In genomic region chr5:28807950-28808349, GRCm38 (mm10) we compare ENCODE assay signal across 18 mouse cellular contexts.
DNase-seq lines count a peak whose midpoint lies in the region; ATAC-seq lines count a peak whose summit lies in the region.
"Had no signal": no experiment of that assay in that cellular context is flagged by ENCODE, and none has a peak within 500 bp of the region (broad histone marks: within the 10 kb centered on the region; RNA-seq: fewer than 3 reads in every experiment).

No protein-coding gene starts in this region.

- DNase-seq in forebrain, embryonic 10.5 days (ENCODE audit: extremely low spot score, low spot score), result no peak
- DNase-seq in kidney, postnatal 14 days, result peak; percentile 23
- peak; percentile 15 for DNase-seq in right cerebral cortex, postnatal 4 days
- no peak for DNase-seq in right cerebral cortex, adult 18-20 months
- DNase-seq in lung, postnatal 36 days, result peak; percentile 15
- no peak for DNase-seq in urinary bladder, postnatal 25 days (ENCODE audit: low spot score)
- DNase-seq: cerebellum, adult 9-11 months; heart, adult 11 months; layer of hippocampus, adult 9-11 months; retina, postnatal 1 day; thymus, adult 18-20 months had no signal

- no peaks in the 10 kb centered on the region for H3K4me1 ChIP-seq in forebrain, embryonic 13.5 days
- no peaks in the 10 kb centered on the region for H3K4me1 ChIP-seq in forebrain, embryonic 10.5 days
- no peaks in the 10 kb centered on the region for H3K4me1 ChIP-seq in kidney, embryonic 15.5 days
- H3K4me1 ChIP-seq: limb, embryonic 10.5 days; midbrain, embryonic 12.5 days; neural tube, embryonic 13.5 days had no signal

- no peak overlapping the region for H3K4me3 ChIP-seq in forebrain, embryonic 13.5 days
- no peak overlapping the region for H3K4me3 ChIP-seq in forebrain, embryonic 10.5 days
- no peak overlapping the region for H3K4me3 ChIP-seq in kidney, embryonic 15.5 days (replicated peaks)
- H3K4me3 ChIP-seq: limb, embryonic 10.5 days; midbrain, embryonic 12.5 days; neural tube, embryonic 13.5 days had no signal

- no peaks in the 10 kb centered on the region for H3K27me3 ChIP-seq in forebrain, embryonic 13.5 days
- no peaks in the 10 kb centered on the region for H3K27me3 ChIP-seq in forebrain, embryonic 10.5 days (ENCODE audit: poor library complexity, severe bottlenecking)
- no peaks in the 10 kb centered on the region for H3K27me3 ChIP-seq in kidney, embryonic 15.5 days
- H3K27me3 ChIP-seq: midbrain, embryonic 12.5 days; neural tube, embryonic 13.5 days had no signal

- no peak overlapping the region for H3K27ac ChIP-seq in forebrain, embryonic 13.5 days
- H3K27ac ChIP-seq in forebrain, embryonic 10.5 days, result no peak overlapping the region
- no peak overlapping the region for H3K27ac ChIP-seq in kidney, embryonic 15.5 days
- H3K27ac ChIP-seq: limb, embryonic 10.5 days; liver, embryonic 14.5 days; midbrain, embryonic 12.5 days; neural tube, embryonic 13.5 days had no signal

- H3K9me3 ChIP-seq in forebrain, embryonic 13.5 days (replicated peaks), result no peaks in the 10 kb centered on the region
- H3K9me3 ChIP-seq in forebrain, embryonic 10.5 days, result no peaks in the 10 kb centered on the region
- no peaks in the 10 kb centered on the region for H3K9me3 ChIP-seq in kidney, embryonic 15.5 days (replicated peaks)
- H3K9me3 ChIP-seq: limb, embryonic 10.5 days; midbrain, embryonic 12.5 days; neural tube, embryonic 13.5 days had no signal

- H3K9ac ChIP-seq in forebrain, embryonic 13.5 days, result no peak overlapping the region
- no peak overlapping the region for H3K9ac ChIP-seq in kidney, embryonic 15.5 days
- H3K9ac ChIP-seq: liver, embryonic 14.5 days; midbrain, embryonic 12.5 days; neural tube, embryonic 13.5 days had no signal

- ATAC-seq in forebrain, embryonic 13.5 days, result peak; percentile 80
- ATAC-seq in kidney, embryonic 15.5 days (replicated peaks; ENCODE audit: low FRiP score), result no peak
- ATAC-seq: intestine, embryonic 16.5 days had no signal

- H3K4me2 ChIP-seq in forebrain, embryonic 13.5 days, result no peak overlapping the region
- no peak overlapping the region for H3K4me2 ChIP-seq in kidney, embryonic 15.5 days
- H3K4me2 ChIP-seq: midbrain, embryonic 12.5 days; neural tube, embryonic 13.5 days had no signal

- WGBS in forebrain, embryonic 13.5 days, result 60% methylated on average over 5 of the region's 5 CpGs
- 91% methylated on average over 5 of the region's 5 CpGs for WGBS in forebrain, embryonic 10.5 days
- WGBS in kidney, embryonic 15.5 days, result 80% methylated on average over 5 of the region's 5 CpGs

- H3K36me3 ChIP-seq in forebrain, embryonic 13.5 days (ENCODE audit: poor library complexity, severe bottlenecking), result no peaks in the 10 kb centered on the region
- H3K36me3 ChIP-seq in forebrain, embryonic 10.5 days (replicated peaks), result no peaks in the 10 kb centered on the region
- H3K36me3 ChIP-seq in kidney, embryonic 15.5 days, result no peaks in the 10 kb centered on the region
- H3K36me3 ChIP-seq: limb, embryonic 10.5 days; midbrain, embryonic 12.5 days; neural tube, embryonic 13.5 days had no signal

Comparison
In these comparisons a context has a peak if more than half of its experiments do, and no peak if none do; other contexts are left out.
1. DNase-seq: peak in kidney, postnatal 14 days (single experiment), right cerebral cortex, postnatal 4 days (single experiment) and lung, postnatal 36 days (single experiment); none in forebrain, embryonic 10.5 days (single experiment), right cerebral cortex, adult 18-20 months (single experiment) and urinary bladder, postnatal 25 days (single experiment).